Comparison of ENCODE assay signal across 8 mouse cellular contexts in genomic region chr9:92458418-92458817, GRCm38 (mm10). TPM values are rescaled to one million over a fixed set of nuclear protein-coding genes. Genes with fewer than 3 reads are reported as not detected.
DNase-seq lines count a peak whose midpoint lies in the region; ATAC-seq lines count a peak whose summit lies in the region.

No protein-coding gene starts in this region.

- no peak overlapping the region for H3K9ac ChIP-seq in heart, embryonic 12.5 days
- H3K9ac ChIP-seq in heart, embryonic 16.5 days (ENCODE audit: low read length) = no peak overlapping the region

- no peaks in the 10 kb centered on the region for H3K9me3 ChIP-seq in heart, embryonic 12.5 days (replicated peaks)
- H3K9me3 ChIP-seq in heart, embryonic 16.5 days (replicated peaks; ENCODE audit: control insufficient read depth, low read length) = no peaks in the 10 kb centered on the region
- H3K9me3 ChIP-seq in megakaryocyte, embryonic 14.5 days = no peaks in the 10 kb centered on the region

- H3K36me3 ChIP-seq in heart, embryonic 12.5 days = no peaks in the 10 kb centered on the region
- H3K36me3 ChIP-seq in heart, embryonic 16.5 days (ENCODE audit: control insufficient read depth, insufficient read depth) = no peaks in the 10 kb centered on the region
- no peaks in the 10 kb centered on the region for H3K36me3 ChIP-seq in megakaryocyte, embryonic 14.5 days (replicated peaks; ENCODE audit: low read length)

- no peaks in the 10 kb centered on the region for H3K27me3 ChIP-seq in heart, embryonic 12.5 days (replicated peaks)
- H3K27me3 ChIP-seq in heart, embryonic 16.5 days (ENCODE audit: control insufficient read depth, insufficient read depth, low read length) = no peaks in the 10 kb centered on the region
- no peaks in the 10 kb centered on the region for H3K27me3 ChIP-seq in megakaryocyte, embryonic 14.5 days (replicated peaks)

- 95% methylated on average over 2 of the region's 2 CpGs for WGBS in heart, embryonic 12.5 days
- 93% methylated on average over 2 of the region's 2 CpGs for WGBS in heart, embryonic 16.5 days

- no peak for DNase-seq in heart, postnatal 25 days (ENCODE audit: low spot score)
- peak; percentile 39 for DNase-seq in adipocyte (ENCODE audit: low spot score)
- no peak for DNase-seq in cerebellum, adult 18-20 months
- no peak for DNase-seq in urinary bladder, adult 18-20 months (ENCODE audit: low spot score in 2 of 2)
- DNase-seq in adrenal gland, postnatal 25 days = no peak

- intact Hi-C loops in heart, postnatal 25 days (cut with DNase I) = loop anchor here (5.0 kb wide), 4 partner anchors 46 to 206 kb away; partner anchors contain the start of gene Plod2

- H3K4me1 ChIP-seq in heart, embryonic 12.5 days (replicated peaks) = no peaks in the 10 kb centered on the region
- H3K4me1 ChIP-seq in heart, embryonic 16.5 days (ENCODE audit: control insufficient read depth, insufficient read depth, low read length) = 0 out of 2 replicates have a peak, but pooled peaks cover 2% of the 10 kb centered on the region
- peaks cover 11% of the 10 kb centered on the region for H3K4me1 ChIP-seq in megakaryocyte, embryonic 14.5 days

- no peak for ATAC-seq in heart, embryonic 12.5 days (ENCODE audit: insufficient number of reproducible peaks, low FRiP score)
- ATAC-seq in heart, embryonic 16.5 days (replicated peaks; ENCODE audit: extremely low read depth, insufficient read depth, low FRiP score) = no peak

- H3K4me3 ChIP-seq in heart, embryonic 12.5 days = peak overlapping the region; percentile 77; the same call in 1 of the 2 replicates
- H3K4me3 ChIP-seq in heart, embryonic 16.5 days (ENCODE audit: low read length) = no peak overlapping the region; the same call in 1 of the 2 replicates
- H3K4me3 ChIP-seq in megakaryocyte, embryonic 14.5 days (replicated peaks) = peak overlapping the region; percentile 94

- H3K4me2 ChIP-seq in heart, embryonic 12.5 days = no peak overlapping the region
- H3K4me2 ChIP-seq in heart, embryonic 16.5 days (ENCODE audit: low read depth, low read length) = peak overlapping the region; percentile 97

- H3K27ac ChIP-seq in heart, embryonic 12.5 days (ENCODE audit: poor library complexity, severe bottlenecking) = no peak overlapping the region
- no peak overlapping the region for H3K27ac ChIP-seq in heart, embryonic 16.5 days (ENCODE audit: low read length)

RNA-seq across cellular contexts. Expression of gene Plscr4, which starts 1.2 kb away (rescaled TPM):
- 2.9 and 3.9 TPM in 2 replicates for polyA plus RNA-seq in heart, embryonic 12.5 days (2016; fragmentation: Nextera tagmentation; extraction: Ambion mirVana)
- total RNA-seq in heart, postnatal 25 days (2021) = 1 to 10 TPM; 6.2 to 8.5 TPM
- polyA plus RNA-seq in heart, embryonic 16.5 days (2015; fragmentation: Nextera tagmentation; extraction: Ambion mirVana) = 7.0 and 7.2 TPM in 2 replicates
- 0.64 and 2.2 TPM in 2 replicates for polyA plus RNA-seq in megakaryocyte, embryonic 14.5 days (2012; ENCODE audit: insufficient read depth, low replicate concordance)
- 17.5 and 18.1 TPM in 2 replicates for total RNA-seq in adrenal gland, postnatal 25 days (2021)
